Mouse (Mus musculus) thymus, adult 2 months (tissue): ENCODE measurements at regions not wholly inside any gene's neighbourhood (a gene's known extent, or its start where the extent isn't known, plus 50 kb on each side); places are given as distances from the start of the nearest gene placed in this dataset.

ENCODE experiments used
- DNase-seq: peaks from one replicate; pipeline ENCODE4 v3.0.0; 2021
- H3K27ac ChIP-seq: fragments of 200-500 bp; 2 replicates; pipeline ENCODE4 v1.5.1; 2012; ENCODE audit warnings: low read length, control low read depth; ENCODE audit not compliant: control insufficient read depth, insufficient read depth
- H3K27me3 ChIP-seq: fragments of 200-500 bp; 2 replicates; pipeline ENCODE4 v1.6.1; 2012; ENCODE audit warnings: mild to moderate bottlenecking, low read length, moderate library complexity, mixed read lengths; ENCODE audit not compliant: control insufficient read depth, insufficient read depth
- H3K36me3 ChIP-seq: fragments of 200-500 bp; 2 replicates; pipeline ENCODE4 v1.6.1; 2012; ENCODE audit warnings: mild to moderate bottlenecking, low read length, moderate library complexity; ENCODE audit not compliant: control insufficient read depth, insufficient read depth
- H3K4me1 ChIP-seq: fragments of 200-500 bp; replicated peaks from 2 replicates; pipeline ENCODE4 v1.6.1; 2012; ENCODE audit warnings: low read length; ENCODE audit not compliant: control insufficient read depth, insufficient read depth
- H3K4me3 ChIP-seq: fragments of 200-500 bp; 2 replicates; pipeline ENCODE4 v1.5.1; 2012; ENCODE audit warnings: mild to moderate bottlenecking, low read length, control low read depth, moderate library complexity; ENCODE audit not compliant: control insufficient read depth, insufficient read depth
- CTCF ChIP-seq: fragments of 200-500 bp; IDR thresholded peaks from 2 replicates; pipeline ENCODE4 v1.5.1; 2012; ENCODE audit warnings: mild to moderate bottlenecking, control low read depth, low read length, moderate library complexity, borderline replicate concordance; ENCODE audit not compliant: control insufficient read depth, poor library complexity, insufficient read depth; ENCODE audit errors: extremely low read depth
- POLR2A ChIP-seq: fragments of 200-500 bp; IDR thresholded peaks from 2 replicates; pipeline ENCODE4 v1.6.1; 2012; ENCODE audit warnings: mild to moderate bottlenecking, low read length, control low read depth, moderate library complexity; ENCODE audit not compliant: control insufficient read depth, poor library complexity, insufficient read depth; ENCODE audit errors: extremely low read depth
- WGBS: fragments of 180-500 bp; shearing (Covaris S2); methylation state at CpG from one replicate; pipeline ENCODE4 v1.1.7; 2018; 5-methylcytosine and 5-hydroxymethylcytosine counted together

DNA sequence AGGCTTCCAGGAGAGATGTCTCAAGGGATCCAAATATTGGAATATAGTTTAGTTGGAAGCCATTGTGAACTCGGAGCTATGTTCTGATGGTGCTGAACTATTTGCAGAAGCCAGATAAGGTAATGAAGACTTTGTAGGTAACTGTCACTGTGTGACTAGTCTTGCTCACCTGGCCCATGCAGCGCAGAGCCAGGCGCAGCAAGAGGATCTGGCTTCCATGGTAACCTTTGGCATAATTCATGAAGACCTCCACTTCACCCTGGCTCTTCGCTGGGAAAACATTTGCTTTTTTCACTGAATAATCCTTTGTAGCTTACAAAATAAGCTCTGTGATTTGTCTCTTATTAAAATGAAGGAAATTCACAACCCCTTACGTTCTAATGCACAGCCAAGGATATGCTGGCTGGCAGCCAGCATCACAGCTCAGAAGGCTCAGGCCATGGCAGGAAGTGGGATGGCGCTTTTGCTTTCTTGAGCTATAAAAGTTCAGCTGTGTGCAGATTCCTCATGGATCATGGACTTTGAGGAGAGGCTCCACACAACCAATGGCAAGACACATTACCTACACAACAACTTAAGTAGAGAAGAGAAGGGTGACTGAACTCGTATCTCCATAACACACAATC, 501.4 kb downstream of the Gm826 start:
- TF ChIP-seq POLR2A (no peak), CTCF (no peak)
- H3K27ac ChIP-seq = no peak overlapping the region
- H3K4me1 ChIP-seq = no peaks in the 10 kb centered on the region
- 85% methylated on average over 7 of the region's 7 CpGs for WGBS
- no peak overlapping the region for H3K4me3 ChIP-seq
- no peaks in the 10 kb centered on the region for H3K27me3 ChIP-seq
- no peaks in the 10 kb centered on the region for H3K36me3 ChIP-seq
- DNase-seq = no peak

DNA sequence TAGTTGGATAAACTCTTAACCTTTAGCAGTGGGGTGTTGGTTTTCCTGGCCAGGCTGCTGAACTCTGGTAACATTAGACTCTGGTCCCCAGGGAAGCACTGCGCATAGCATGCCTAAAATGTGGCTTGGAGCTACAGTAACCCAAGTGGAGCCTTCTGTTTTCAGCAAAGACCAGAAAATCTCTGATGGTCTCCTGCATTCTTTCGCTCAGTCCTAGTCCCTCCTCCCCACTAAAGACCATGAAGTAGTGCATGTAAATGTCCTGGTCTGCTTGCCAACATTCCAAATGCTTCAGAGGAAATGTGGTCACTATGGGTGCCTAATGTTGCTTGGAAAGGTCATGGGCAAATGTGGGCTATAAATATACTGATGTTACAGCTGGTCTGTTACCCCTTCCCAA, 507.5 kb downstream of the Gm826 start:
- 84% methylated on average over 2 of the region's 2 CpGs for WGBS
- Histone ChIP-seq H3K27me3 (no peaks in the 10 kb centered on the region), H3K4me1 (no peaks in the 10 kb centered on the region), H3K27ac (no peak overlapping the region), H3K4me3 (no peak overlapping the region), H3K36me3 (no peaks in the 10 kb centered on the region)
- TF ChIP-seq CTCF (no peak), POLR2A (no peak)
- no peak for DNase-seq

DNA sequence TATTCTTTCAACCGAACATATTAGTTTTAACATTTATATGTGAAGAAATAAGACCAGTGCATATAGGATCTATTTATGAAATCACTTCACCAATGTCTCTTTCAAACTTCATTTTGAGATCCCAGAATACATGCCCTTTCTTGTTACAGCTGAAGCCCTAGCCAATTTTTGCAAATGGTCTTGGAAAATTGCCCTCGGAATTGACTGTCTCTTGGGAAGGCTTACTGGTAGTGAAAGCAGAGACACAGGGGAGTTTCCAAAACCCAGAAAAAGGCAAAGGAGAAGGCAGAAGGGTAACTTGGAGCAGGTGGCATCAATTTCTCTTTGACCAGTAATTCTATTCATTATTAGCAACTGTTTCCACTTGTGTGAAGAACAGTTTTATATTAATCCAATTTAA, 515.4 kb downstream of the Gm826 start:
- DNase-seq = no peak
- Histone ChIP-seq H3K4me1 (no peaks in the 10 kb centered on the region), H3K4me3 (no peak overlapping the region), H3K27ac (no peak overlapping the region), H3K27me3 (no peaks in the 10 kb centered on the region), H3K36me3 (no peaks in the 10 kb centered on the region)
- TF ChIP-seq POLR2A = no peak
- TF ChIP-seq CTCF = no peak
- 90% methylated on average over 2 of the region's 2 CpGs for WGBS

DNA sequence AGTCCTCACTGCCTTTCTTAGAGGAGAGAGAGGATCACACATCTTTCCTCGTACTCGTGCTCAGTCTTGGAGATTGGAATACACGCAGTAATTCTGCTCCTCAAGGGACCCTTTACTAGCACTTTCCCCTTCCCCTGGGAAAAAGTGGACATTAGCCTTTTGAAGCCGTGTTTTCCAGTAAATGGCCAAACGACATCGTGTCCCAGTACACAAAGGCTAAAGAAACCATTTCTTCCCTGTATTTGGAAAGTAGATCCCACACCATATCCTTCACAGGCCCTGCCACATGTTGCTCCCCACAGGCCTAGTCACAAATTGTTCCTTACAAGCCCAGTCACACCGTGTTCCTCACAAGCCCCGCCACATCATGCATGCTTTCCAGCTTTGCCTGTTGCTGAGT, 517.6 kb downstream of the Gm826 start:
- no peak overlapping the region for H3K27ac ChIP-seq
- no peaks in the 10 kb centered on the region for H3K36me3 ChIP-seq
- no peak for DNase-seq
- no peak overlapping the region for H3K4me3 ChIP-seq
- H3K4me1 ChIP-seq = no peaks in the 10 kb centered on the region
- WGBS = 95% methylated on average over 8 of the region's 8 CpGs
- TF ChIP-seq CTCF (no peak), POLR2A (no peak)
- no peaks in the 10 kb centered on the region for H3K27me3 ChIP-seq
